Mouse (Mus musculus) mouse embryonic stem cell (cell line): Measurements from ENCODE around the gene Rtn2.

ENCODE experiments used
- in situ Hi-C, 2 experiments: fragments of 300-500 bp; cut with MboI; formaldehyde crosslinking; loops; 1 replicate in 1 of 2; 3 replicates in 1 of 2; pipeline ENCODE4 v1.14.3; 2019 to 2020; ENCODE audit warnings: low sequenced_read_pairs in 2 of 2, low pct_unique_long_range_greater_than_20kb in 1 of 2, mixed read lengths in 1 of 2; ENCODE audit not compliant: unreplicated experiment in 1 of 2

Rtn2 gene

DNA sequence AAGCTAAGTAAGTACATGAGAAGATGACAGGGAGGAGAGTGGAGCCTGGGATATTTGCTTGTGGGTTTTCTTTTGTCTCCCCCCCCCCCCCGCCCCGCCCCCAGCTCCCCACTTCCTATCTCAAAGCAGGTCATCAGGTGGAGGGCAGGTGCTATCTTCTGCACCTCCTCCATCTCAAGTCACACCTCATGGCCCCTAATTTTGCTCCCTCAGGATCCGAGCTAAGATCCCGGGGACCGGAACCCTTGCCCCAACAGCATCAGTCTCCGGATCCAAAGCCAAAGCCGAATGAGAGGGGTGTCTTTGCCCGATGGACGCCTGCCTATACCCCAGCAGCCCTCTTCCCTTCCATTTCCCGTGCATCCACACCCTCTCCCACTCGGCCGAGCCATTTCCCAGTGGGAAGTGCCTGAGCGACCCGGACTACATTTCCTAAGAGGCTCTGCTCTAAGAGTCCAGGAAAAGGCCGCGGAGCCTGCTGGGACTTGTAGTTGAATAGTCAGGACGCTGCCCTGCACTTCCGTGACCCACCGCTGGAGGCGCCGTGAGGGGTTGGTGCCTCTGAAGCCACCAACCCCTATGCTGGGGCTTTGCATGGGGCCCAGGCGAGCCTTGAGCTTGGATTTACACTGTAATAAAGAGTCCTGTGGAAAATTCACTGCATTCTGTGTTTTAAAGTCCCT lies 13.2 kb downstream of the Rtn2 start:
- in situ Hi-C loops = no loop called here

- in situ Hi-C loops = no loop called here
These were observed 14.6 kb downstream of the Rtn2 start for GRCm38 (mm10) chr7:19297034-19297433.

DNA sequence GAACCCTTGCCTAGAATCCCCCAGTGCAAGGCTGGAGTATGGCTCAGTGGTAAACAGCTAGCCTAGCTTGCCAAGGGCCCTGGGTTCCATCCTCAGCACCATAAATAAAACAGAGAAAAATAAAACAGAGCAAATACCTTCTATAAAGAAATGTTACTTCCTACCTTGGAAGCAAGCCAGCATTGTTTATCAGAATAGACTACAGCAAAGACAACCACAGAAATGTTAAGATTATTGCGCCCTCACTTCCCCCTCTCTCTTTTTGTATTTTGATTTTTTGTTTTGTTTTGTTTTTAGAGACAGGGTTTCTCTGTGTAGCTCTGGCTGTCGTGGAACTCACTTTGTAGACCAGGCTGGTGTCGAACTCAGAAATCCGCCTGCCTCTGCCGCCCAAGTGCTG lies 15.4 kb downstream of the Rtn2 start:
- in situ Hi-C loops = no loop called here

GRCm38 (mm10) chr7:19299194-19299593 lies 16.8 kb downstream of the Rtn2 start:
- in situ Hi-C loops = no loop called here

DNA sequence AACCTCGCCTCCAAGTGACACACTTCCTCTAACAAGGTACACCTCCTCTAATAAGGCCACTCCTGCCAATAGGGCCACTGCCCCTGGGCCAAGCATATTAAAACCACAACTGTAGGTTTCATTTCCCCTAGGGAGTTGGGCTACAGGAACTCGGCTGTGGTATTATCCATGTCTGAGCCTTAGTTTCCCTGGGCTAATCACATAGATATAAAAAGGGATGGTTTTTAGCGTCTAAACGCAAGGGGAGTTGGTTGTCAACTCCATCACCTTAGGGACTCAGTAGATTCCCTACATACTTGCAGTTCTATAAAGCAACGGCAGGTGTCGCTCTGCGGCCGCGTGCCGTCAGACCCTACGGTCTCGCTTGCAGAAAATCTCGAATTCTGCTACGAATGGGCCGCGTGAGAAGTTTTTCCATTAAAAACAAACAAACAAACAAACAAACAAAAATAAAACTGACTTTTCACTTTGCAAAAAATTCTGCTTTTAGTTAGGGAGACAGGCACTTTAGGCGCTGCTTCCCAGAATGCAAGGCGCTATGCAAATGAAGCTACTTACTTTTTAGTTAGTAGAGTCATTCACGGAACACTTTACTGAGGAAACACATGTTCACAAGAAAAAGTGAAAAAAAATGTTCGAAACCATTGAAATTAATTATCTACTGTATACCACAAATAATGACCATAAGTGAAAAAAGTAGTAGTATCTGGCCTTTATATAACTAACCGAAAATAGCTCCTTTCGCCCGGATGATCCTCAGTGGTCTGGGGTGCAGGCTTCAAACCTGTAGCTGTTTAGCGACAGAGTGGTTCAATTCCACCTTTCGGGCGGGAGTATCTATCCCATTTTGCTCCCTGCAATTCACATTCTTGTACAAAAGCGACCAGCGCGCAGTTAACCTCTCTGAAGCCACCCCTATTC lies 18.3 kb downstream of the Rtn2 start:
- in situ Hi-C loops = no loop called here

GRCm38 (mm10) chr7:19301461-19302263 lies 19.2 kb downstream of the Rtn2 start:
- in situ Hi-C loops = no loop called here

DNA sequence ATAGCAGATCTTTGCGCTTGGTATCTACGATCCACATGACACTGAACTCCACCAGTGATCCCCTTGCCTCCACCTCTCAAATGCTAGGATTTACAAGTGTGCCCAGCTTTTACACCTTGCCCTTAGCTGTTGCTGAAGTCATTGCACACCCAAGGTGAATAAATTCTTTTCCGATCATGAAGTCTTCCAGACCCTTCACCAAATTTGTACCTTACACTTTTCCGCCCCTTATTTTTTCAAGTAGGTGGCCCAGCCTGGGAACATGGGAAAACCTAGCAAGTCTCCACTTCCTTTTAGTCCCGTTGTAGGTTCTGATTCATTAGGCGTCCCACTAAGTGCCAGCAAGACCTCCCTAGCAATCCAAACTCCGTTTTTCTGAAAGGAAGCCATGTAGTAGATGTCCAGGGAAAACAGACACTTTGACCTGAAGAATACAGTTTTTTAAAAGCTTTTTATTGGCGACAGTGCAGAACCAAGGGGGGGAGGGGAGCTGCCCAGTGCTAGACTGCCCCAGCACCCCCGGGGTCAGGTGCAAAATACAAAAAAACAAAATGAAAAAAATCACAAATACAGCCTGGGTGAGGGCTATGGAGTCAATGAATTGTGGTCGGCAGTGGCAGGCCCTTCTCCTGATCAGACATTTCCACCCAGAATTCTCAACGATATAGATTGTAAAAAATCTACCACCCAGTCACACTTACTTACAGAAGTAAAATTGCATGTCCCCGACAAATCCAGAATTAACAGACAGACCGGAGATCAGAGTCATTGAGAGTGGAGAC lies 20.0 kb downstream of the Rtn2 start:
- in situ Hi-C loops = no loop called here

GRCm38 (mm10) chr7:19303046-19303305 lies 20.6 kb downstream of the Rtn2 start:
- in situ Hi-C loops = no loop called here

- in situ Hi-C loops = no loop called here
These were observed 21.3 kb downstream of the Rtn2 start for GRCm38 (mm10) chr7:19303770-19304169.

GRCm38 (mm10) chr7:19304501-19305412 lies 22.3 kb downstream of the Rtn2 start:
- in situ Hi-C loops = no loop called here

GRCm38 (mm10) chr7:19305413-19305735 lies 22.9 kb downstream of the Rtn2 start:
- in situ Hi-C loops = no loop called here

- in situ Hi-C loops = no loop called here
These were observed 23.7 kb downstream of the Rtn2 start for GRCm38 (mm10) chr7:19305796-19306765.

- in situ Hi-C loops = no loop called here
These were observed 24.7 kb downstream of the Rtn2 start for GRCm38 (mm10) chr7:19306819-19307738.

DNA sequence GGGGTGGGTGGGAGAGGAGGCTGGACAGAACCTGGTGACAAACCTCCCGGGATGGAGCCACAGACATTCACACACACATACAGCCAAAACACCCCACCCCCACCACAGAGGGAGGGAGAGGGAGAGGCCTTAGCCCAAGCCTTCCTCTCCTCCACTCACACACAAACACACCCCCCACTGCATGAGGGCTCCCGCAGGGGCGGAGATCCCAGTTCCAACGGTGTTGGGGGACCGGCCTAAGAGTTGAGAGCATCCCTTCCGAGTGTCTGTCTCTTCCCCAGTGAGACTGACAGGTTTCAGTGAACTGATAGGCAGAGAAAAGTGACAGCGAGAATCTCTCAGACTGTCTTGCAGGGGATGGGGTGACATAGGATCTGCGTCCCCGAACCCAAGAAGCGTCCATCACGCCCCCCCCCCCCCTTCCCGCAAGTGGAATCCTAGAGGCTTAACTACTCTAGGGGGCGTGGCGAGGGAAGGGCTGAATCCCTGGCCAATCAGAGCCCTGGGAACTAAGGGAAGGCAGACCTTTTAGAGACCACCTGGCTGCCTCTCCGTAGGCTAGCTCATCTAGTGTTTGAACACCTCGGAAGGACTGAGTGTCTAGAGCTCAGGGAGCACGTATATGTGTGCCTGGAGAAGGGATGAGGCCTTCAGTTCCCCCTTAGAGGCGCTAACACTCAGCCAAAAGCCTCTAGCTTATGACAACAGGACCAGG lies 25.5 kb downstream of the Rtn2 start:
- in situ Hi-C loops = no loop called here
